Mouse (Mus musculus) gastrocnemius, adult 8-10 months (tissue): ENCODE results near the gene Pi4kb. TPM values are rescaled to one million over a fixed set of nuclear protein-coding genes. Genes with fewer than 3 reads are reported as not detected.

Experiments used
- DNase-seq, 2 experiments: peaks; one replicate each; pipeline ENCODE4 v3.0.0; 2022; ENCODE audit warnings: low spot score in 2 of 2
- microRNA-seq: library from miRNA; unstranded; fragments of <30 nt; microRNA quantifications from one replicate; pipeline ENCODE4 v1.2.0, GENCODE M21; 2022
- total RNA-seq, 4 experiments: library from RNA; stranded (reverse); gene quantifications; 2 replicates each; pipeline ENCODE4 v1.2.4; 2022

The Pi4kb gene
- total RNA-seq, 4 experiments from 2014 or later: 16.7 to 22.2 (median 20.2) TPM

DNA sequence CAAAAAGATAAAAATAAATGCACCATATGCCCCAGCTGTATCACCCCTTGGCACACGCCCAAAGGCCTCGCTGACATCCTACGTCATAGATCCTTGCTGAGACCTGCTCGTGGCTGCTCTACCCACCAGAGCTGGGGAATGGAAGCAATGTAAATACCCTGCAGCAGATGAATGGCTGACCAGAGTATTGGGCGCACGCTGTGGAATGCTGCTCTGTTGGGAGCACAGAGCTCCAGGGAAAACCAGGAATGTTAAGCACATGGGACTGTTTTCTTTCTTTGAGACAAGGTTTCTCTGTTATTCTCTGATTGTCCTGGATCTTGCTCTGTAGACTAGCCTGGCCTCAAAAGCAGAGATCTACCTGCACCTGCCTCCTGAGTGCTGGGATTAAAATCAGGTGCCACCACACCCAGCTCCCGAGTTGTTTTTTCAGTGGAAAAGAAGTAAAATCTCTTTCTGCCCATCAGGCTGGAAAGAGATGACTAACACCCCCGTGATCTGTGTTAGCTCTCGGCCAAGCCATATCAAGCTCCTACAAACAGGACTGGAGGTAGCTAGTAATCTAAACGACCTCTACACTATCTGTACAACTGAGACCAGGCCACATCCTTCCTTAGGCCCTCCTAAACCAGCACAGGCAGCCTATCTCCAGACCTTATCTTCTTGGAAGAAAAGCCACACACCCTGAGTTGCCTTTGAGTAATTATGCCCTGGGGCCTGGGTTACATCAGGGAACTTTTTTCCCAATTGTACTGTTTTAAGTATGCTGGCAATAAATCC is 80.1 kb downstream of the Pi4kb start:
- DNase-seq: no peak

DNA sequence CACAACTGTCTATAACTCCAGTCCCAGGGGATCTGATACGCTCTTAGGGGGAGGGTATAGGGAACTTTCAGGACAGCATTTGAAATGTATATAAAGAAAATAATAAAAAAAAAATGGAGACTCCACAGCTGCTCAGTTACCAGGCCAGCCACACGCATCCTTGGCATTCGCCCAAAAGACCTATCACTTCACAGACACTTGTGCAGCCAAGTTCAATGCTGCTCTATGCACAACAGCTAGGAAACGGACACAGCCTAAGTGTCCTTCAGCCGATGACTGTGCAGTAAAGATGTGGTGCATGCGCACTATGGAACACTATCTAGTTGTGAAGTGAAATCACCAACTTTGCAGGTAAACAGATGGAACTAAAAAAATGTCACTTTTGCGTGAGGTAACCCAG is 81.7 kb downstream of the Pi4kb start:
- no peak for DNase-seq

Small RNA genes within 50 kb of the gene (microRNA-seq; reads per million reads assigned to microRNA genes)
- gene Mir7013: 3.3 reads per million

Other genes starting within 250 kb of the Pi4kb start
- under 1 TPM in 2 of 4 experiments, not detected in 2; 0.07 to 0.13 TPM for gene Cgn, start 188.2 kb upstream of the Pi4kb start, total RNA-seq
- 10 to 100 TPM; 14.3 to 18.1 (median 16.1) TPM for gene Pogz, start 137.2 kb upstream of the Pi4kb start, total RNA-seq
- gene Psmb4, start 87.8 kb upstream of the Pi4kb start, total RNA-seq: 100 to 1,000 TPM; 206 to 227 (median 221) TPM
- gene Selenbp1, start 41.7 kb upstream of the Pi4kb start, total RNA-seq: 10 to 100 TPM; 10.2 to 21.5 (median 17.0) TPM
- 1 to 10 TPM; 4.5 to 8.4 (median 6.1) TPM for gene Rfx5, start 20.7 kb upstream of the Pi4kb start, total RNA-seq
- 10 to 100 TPM; 14.2 to 18.8 (median 16.3) TPM for gene Zfp687, start 40.7 kb downstream of the Pi4kb start, total RNA-seq
- gene Psmd4, start 67.9 kb downstream of the Pi4kb start, total RNA-seq: 100 to 1,000 TPM; 191 to 247 (median 221) TPM
- 10 to 100 TPM; 21.9 to 27.6 (median 24.7) TPM for gene Pip5k1a, start 132.2 kb downstream of the Pi4kb start, total RNA-seq
- 10 to 100 TPM; 51.9 to 96.7 (median 73.1) TPM for gene Vps72, start 136.3 kb downstream of the Pi4kb start, total RNA-seq
- gene Tmod4, start 149.7 kb downstream of the Pi4kb start, total RNA-seq: 100 to 1,000 TPM; 688 to 884 (median 752) TPM
- gene Scnm1, start 159.3 kb downstream of the Pi4kb start, total RNA-seq: 10 to 100 TPM; 24.9 to 37.2 (median 33.4) TPM
- gene Lysmd1, start 159.4 kb downstream of the Pi4kb start, total RNA-seq: 1 to 10 TPM; 6.3 to 8.2 (median 7.3) TPM
- gene Tnfaip8l2, start 167.6 kb downstream of the Pi4kb start, total RNA-seq: under 1 TPM; 0.25 to 0.35 (median 0.29) TPM
- 10 to 100 TPM; 67.3 to 91.3 (median 87.4) TPM for gene Sema6c, start 185.7 kb downstream of the Pi4kb start, total RNA-seq
- gene Gabpb2, start 243.2 kb downstream of the Pi4kb start, total RNA-seq: 1 to 10 TPM; 7.2 to 9.1 (median 7.6) TPM